Mouse (Mus musculus): Measurements from ENCODE around the gene Snap47. TPM values are rescaled to one million over a fixed set of nuclear protein-coding genes. Genes with fewer than 3 reads are reported as not detected.
"Not testable (repeated sequence)": the region's sequence is repeated elsewhere in the genome, so short reads cannot be mapped to it uniquely, and the experiment has no call there.

The Snap47 gene
- polyA plus RNA-seq, 1 experiment: 17.1 TPM

DNA sequence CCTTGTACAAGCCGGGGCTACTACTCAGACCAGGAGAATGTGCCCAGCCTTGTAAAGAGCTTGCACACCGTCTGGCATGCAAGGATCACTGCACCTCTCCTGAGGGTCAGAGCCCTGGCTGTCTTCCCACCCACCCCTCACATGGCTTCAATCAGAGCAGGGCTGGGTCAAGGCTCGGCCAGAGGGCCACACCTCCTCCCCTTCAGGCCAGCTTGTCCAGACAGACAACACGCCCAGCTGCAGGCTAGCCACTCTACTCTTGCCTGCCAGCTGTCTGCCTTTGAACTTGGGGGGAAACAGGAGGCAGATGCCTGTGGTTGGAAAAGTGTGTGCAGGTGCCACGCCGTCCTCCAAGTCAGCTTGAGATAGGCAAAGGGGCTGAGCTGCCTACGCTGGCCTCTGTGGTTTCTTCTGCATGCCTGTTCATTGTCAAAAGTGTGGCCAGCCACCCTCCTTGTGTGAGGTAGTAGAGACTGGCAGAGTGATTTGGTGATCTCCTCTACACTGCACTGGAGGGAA, 66.5 kb downstream of the Snap47 start:
- TF ChIP-seq POLR2A (IDR thresholded peaks at IDR 0.05; ENCODE audit: borderline replicate concordance, low read depth, low read length): no peak
- no peak for TF ChIP-seq CTCF (IDR thresholded peaks at IDR 0.05; ENCODE audit: low read depth, low read length)
- Histone ChIP-seq H3K4me1 (ENCODE audit: control insufficient read depth, insufficient read depth, low read length) (peaks cover 5% of the 10 kb centered on the region), H3K4me3 (ENCODE audit: insufficient read depth, low read length) (no peak overlapping the region), H3K27ac (ENCODE audit: insufficient read depth, low read depth, low read length) (no peak overlapping the region)

GRCm38 (mm10) chr11:59379547-59379946, 71.4 kb downstream of the Snap47 start:
- H3K27ac ChIP-seq (ENCODE audit: insufficient read depth, low read depth, low read length): no peak overlapping the region
- H3K4me3 ChIP-seq (ENCODE audit: insufficient read depth, low read length): no peak overlapping the region
- no peaks in the 10 kb centered on the region for H3K4me1 ChIP-seq (ENCODE audit: control insufficient read depth, insufficient read depth, low read length)
- no peak for TF ChIP-seq POLR2A (IDR thresholded peaks at IDR 0.05; ENCODE audit: borderline replicate concordance, low read depth, low read length)

DNA sequence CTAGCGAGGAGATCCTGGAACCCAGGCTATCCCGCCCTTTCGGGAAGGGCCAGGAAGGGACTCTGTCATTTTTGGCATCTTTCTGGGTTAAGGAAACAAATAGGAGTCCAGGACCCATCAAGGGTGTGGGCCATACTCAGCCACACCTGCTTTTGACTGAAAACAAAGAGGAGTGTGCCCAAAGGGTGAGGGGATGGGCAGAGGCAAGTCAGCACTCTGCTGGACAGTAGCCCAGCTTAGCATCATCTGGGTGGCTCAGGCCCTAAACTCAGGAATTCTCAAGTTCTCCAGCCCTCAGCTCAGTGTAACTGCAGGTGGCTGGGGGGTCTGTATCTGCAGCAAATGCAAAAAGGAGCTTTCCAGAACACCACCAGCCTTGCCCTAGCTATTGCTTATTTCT, 73.0 kb downstream of the Snap47 start:
- no peak overlapping the region for H3K27ac ChIP-seq (ENCODE audit: insufficient read depth, low read depth, low read length)
- TF ChIP-seq CTCF (IDR thresholded peaks at IDR 0.05; ENCODE audit: low read depth, low read length) (no peak), POLR2A (IDR thresholded peaks at IDR 0.05; ENCODE audit: borderline replicate concordance, low read depth, low read length) (no peak)
- no peak overlapping the region for H3K4me3 ChIP-seq (ENCODE audit: insufficient read depth, low read length)
- H3K4me1 ChIP-seq (ENCODE audit: control insufficient read depth, insufficient read depth, low read length): no peaks in the 10 kb centered on the region

- no peak within 1 kb of the TSS for H3K4me3 ChIP-seq (ENCODE audit: insufficient read depth, low read length)
- H3K4me1 ChIP-seq (ENCODE audit: control insufficient read depth, insufficient read depth, low read length): no peaks in the 10 kb centered on the region
- TF ChIP-seq CTCF (IDR thresholded peaks at IDR 0.05; ENCODE audit: low read depth, low read length) (no peak), POLR2A (IDR thresholded peaks at IDR 0.05; ENCODE audit: borderline replicate concordance, low read depth, low read length) (no peak)
These were observed 75.5 kb downstream of the Snap47 start, which contains the start of gene Prss38 for GRCm38 (mm10) chr11:59375475-59375874. Prss38 (minus strand) TSS chr11:59375657.

GRCm38 (mm10) chr11:59369848-59370247, 81.1 kb downstream of the Snap47 start:
- no peak overlapping the region for H3K4me3 ChIP-seq (ENCODE audit: insufficient read depth, low read length)
- no peak overlapping the region for H3K27ac ChIP-seq (ENCODE audit: insufficient read depth, low read depth, low read length)
- TF ChIP-seq CTCF (IDR thresholded peaks at IDR 0.05; ENCODE audit: low read depth, low read length) (no peak), POLR2A (IDR thresholded peaks at IDR 0.05; ENCODE audit: borderline replicate concordance, low read depth, low read length) (no peak)
- no peaks in the 10 kb centered on the region for H3K4me1 ChIP-seq (ENCODE audit: control insufficient read depth, insufficient read depth, low read length)

More at GRCm38 (mm10) chr11:59375475-59375874, 75.5 kb downstream of the Snap47 start, which contains the start of gene Prss38:
- H3K27ac ChIP-seq (ENCODE audit: insufficient read depth, low read depth, low read length): no peak within 1 kb of the TSS

DNA sequence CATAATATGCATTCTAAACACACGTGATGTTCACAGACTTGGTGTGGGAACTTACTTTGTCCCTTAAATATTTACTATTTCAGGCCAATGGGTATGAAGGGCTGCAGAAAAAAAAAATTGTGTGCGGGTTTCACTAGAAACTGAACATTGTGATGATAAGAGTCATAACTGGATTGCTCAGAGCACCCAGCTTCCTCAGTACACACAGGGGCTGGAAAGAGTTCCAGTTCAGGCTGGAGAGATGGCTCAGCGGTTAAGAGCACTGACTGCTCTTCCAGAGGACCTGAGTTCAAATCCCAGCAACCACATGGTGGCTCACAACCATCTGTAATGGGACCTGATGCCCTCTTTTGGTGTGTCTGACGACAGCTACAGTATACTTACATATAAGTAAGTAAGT, 83.0 kb downstream of the Snap47 start:
- H3K4me1 ChIP-seq (ENCODE audit: control insufficient read depth, insufficient read depth, low read length); H3K4me3 ChIP-seq (ENCODE audit: insufficient read depth, low read length); H3K27ac ChIP-seq (ENCODE audit: insufficient read depth, low read depth, low read length): not testable (repeated sequence)

DNA sequence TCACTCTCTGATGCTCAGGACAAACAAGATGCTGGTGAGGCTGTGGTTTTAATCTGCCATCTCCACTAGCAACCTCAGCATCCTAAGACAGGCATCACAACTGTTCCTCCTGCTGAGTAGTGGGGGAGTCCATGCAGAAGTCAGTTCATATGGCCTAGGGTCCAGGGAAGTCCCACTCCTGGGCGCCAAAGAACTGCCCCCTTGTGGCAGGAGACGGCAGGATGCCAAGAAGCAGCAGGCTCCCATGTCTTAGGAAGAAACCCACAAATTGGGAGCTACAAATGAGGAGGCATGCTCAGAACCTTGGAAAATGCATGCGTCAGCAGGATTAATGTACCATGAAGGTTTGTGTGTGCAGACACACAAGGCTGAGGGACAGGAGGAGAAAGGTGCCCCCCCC, 84.4 kb downstream of the Snap47 start:
- no peak overlapping the region for H3K4me3 ChIP-seq (ENCODE audit: insufficient read depth, low read length)
- H3K27ac ChIP-seq (ENCODE audit: insufficient read depth, low read depth, low read length): no peak overlapping the region
- H3K4me1 ChIP-seq (ENCODE audit: control insufficient read depth, insufficient read depth, low read length): no peaks in the 10 kb centered on the region
- TF ChIP-seq CTCF (IDR thresholded peaks at IDR 0.05; ENCODE audit: low read depth, low read length): peak; percentile 29; the same call in 1 of the 2 replicates
- no peak for TF ChIP-seq POLR2A (IDR thresholded peaks at IDR 0.05; ENCODE audit: borderline replicate concordance, low read depth, low read length)

DNA sequence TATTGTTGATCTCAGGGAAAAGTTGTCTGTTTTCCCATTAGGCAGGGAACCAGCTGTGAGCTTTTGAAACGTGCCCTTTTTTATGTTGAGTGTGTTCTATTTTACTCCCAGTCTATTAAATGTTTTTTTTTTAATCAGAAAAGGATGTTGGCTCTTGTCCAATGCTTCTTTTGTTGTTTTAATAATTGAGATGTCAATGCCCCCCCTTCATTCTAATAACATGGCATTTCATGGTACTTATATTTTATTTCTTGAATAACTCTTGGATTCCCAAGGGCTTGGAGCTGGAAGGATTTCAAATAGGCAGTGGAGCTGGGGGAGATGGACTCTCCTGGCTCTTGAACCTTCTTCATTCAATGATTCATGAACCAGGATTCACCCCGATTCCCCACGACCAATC, 85.0 kb downstream of the Snap47 start:
- H3K4me3 ChIP-seq (ENCODE audit: insufficient read depth, low read length): no peak overlapping the region
- no peaks in the 10 kb centered on the region for H3K4me1 ChIP-seq (ENCODE audit: control insufficient read depth, insufficient read depth, low read length)
- TF ChIP-seq CTCF (IDR thresholded peaks at IDR 0.05; ENCODE audit: low read depth, low read length): no peak
- no peak for TF ChIP-seq POLR2A (IDR thresholded peaks at IDR 0.05; ENCODE audit: borderline replicate concordance, low read depth, low read length)

DNA sequence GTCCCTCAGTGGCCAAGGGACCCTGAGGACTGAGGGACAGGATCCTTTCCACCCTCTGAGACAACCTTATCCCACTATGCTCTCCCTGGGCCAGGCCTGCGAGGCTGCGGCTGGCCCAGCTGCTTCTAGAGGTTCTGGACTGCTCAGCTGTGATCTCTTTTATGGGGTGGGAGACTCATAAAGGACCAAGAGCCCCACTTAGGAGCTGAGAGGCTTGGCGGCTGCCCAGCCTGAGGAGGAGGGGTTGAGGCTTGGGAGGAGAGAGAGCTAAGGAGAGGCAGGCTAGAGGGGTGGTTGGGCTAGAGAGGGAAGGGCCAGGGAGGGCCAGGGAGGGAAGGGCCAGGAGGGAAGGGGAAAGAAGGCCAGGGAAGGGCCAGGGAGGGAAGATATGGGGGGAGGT, 86.6 kb downstream of the Snap47 start:
- no peak overlapping the region for H3K27ac ChIP-seq (ENCODE audit: insufficient read depth, low read depth, low read length)
- TF ChIP-seq CTCF (IDR thresholded peaks at IDR 0.05; ENCODE audit: low read depth, low read length) (no peak), POLR2A (IDR thresholded peaks at IDR 0.05; ENCODE audit: borderline replicate concordance, low read depth, low read length) (no peak)
- H3K4me1 ChIP-seq (ENCODE audit: control insufficient read depth, insufficient read depth, low read length): no peaks in the 10 kb centered on the region
- no peak overlapping the region for H3K4me3 ChIP-seq (ENCODE audit: insufficient read depth, low read length)

More for the DNA sequence above, 85.0 kb downstream of the Snap47 start:
- no peak overlapping the region for H3K27ac ChIP-seq (ENCODE audit: insufficient read depth, low read depth, low read length)

DNA sequence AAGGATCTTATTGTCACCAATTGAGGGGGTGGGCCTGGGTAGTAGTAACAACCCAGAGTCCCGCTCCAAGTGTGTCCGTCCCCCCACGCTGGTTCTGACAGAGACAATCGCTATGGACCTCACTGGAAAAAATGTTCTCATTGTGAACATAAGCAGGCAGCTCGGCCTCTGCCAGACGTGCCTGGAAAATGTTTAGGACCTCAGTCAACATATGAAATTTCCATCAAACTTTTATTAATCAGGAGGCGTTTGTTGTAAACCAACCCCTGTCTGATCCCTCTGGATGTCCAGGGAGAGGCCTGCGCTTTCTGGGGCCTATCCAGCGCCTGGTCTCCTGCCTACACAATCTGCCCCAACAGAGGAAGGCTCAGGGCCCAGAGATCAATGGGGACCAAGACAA, 87.0 kb downstream of the Snap47 start:
- TF ChIP-seq CTCF (IDR thresholded peaks at IDR 0.05; ENCODE audit: low read depth, low read length) (no peak), POLR2A (IDR thresholded peaks at IDR 0.05; ENCODE audit: borderline replicate concordance, low read depth, low read length) (no peak)
- H3K4me3 ChIP-seq (ENCODE audit: insufficient read depth, low read length): no peak overlapping the region
- H3K27ac ChIP-seq (ENCODE audit: insufficient read depth, low read depth, low read length): no peak overlapping the region
- no peaks in the 10 kb centered on the region for H3K4me1 ChIP-seq (ENCODE audit: control insufficient read depth, insufficient read depth, low read length)

DNA sequence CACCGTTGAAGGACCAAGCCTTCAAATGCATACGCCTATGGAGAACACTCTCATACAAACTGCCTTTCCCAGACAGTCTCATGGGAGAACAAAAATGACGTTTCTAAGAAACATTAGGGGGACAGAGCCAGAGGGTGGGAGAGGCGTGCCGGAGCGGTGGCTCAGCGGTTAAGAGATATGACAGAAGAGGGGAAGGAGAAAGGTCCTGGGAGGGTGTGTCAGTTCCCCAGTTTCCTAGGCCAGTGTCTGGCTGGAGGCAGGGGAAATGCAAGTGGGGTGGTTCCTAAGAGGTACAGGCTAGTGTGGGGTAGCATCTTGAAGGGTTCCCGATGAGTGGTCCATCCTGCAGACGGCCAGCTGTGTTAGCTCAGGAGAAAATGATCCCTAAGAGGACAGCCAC, 89.7 kb downstream of the Snap47 start:
- TF ChIP-seq CTCF (IDR thresholded peaks at IDR 0.05; ENCODE audit: low read depth, low read length) (no peak), POLR2A (IDR thresholded peaks at IDR 0.05; ENCODE audit: borderline replicate concordance, low read depth, low read length) (no peak)
- Histone ChIP-seq H3K27ac (ENCODE audit: insufficient read depth, low read depth, low read length) (no peak overlapping the region), H3K4me1 (ENCODE audit: control insufficient read depth, insufficient read depth, low read length) (no peaks in the 10 kb centered on the region), H3K4me3 (ENCODE audit: insufficient read depth, low read length) (no peak overlapping the region)

Other genes starting within 250 kb of the Snap47 start
- 20.1 and 24.1 TPM in 2 replicates for gene Mrpl55, start 248.7 kb downstream of the Snap47 start, polyA plus RNA-seq (2012; ENCODE audit: insufficient read depth, insufficient read length, missing spikeins)
- 18.9 and 20.8 TPM in 2 replicates for gene 2310033P09Rik, start 242.9 kb downstream of the Snap47 start, polyA plus RNA-seq (2012; ENCODE audit: insufficient read depth, insufficient read length, missing spikeins)
- 295 and 301 TPM in 2 replicates for gene Arf1, start 222.9 kb downstream of the Snap47 start, polyA plus RNA-seq (2012; ENCODE audit: insufficient read depth, insufficient read length, missing spikeins)
- not detected in 2 replicates for gene Wnt3a, start 160.4 kb downstream of the Snap47 start, polyA plus RNA-seq (2012; ENCODE audit: insufficient read depth, insufficient read length, missing spikeins)
- not detected in 2 replicates for gene Wnt9a, start 144.3 kb downstream of the Snap47 start, polyA plus RNA-seq (2012; ENCODE audit: insufficient read depth, insufficient read length, missing spikeins)
- not detected in 2 replicates for gene Prss38, start 75.5 kb downstream of the Snap47 start, polyA plus RNA-seq (2012; ENCODE audit: insufficient read depth, insufficient read length, missing spikeins)
- gene Jmjd4, start 1.1 kb downstream of the Snap47 start, polyA plus RNA-seq (2012; ENCODE audit: insufficient read depth, insufficient read length, missing spikeins): 3.2 and 3.3 TPM in 2 replicates
- 2.1 and 2.3 TPM in 2 replicates for gene Zfp867, start 21.3 kb upstream of the Snap47 start, polyA plus RNA-seq (2012; ENCODE audit: insufficient read depth, insufficient read length, missing spikeins)
- 20.2 and 24.1 TPM in 2 replicates for gene Zkscan17, start 75.6 kb upstream of the Snap47 start, polyA plus RNA-seq (2012; ENCODE audit: insufficient read depth, insufficient read length, missing spikeins)
- 50.6 and 52.3 TPM in 2 replicates for gene Nlrp3, start 90.4 kb upstream of the Snap47 start, polyA plus RNA-seq (2012; ENCODE audit: insufficient read depth, insufficient read length, missing spikeins)
- gene Olfr222, start 125.0 kb upstream of the Snap47 start, polyA plus RNA-seq (2012; ENCODE audit: insufficient read depth, insufficient read length, missing spikeins): not detected in 2 replicates
- gene Olfr223, start 142.1 kb upstream of the Snap47 start, polyA plus RNA-seq (2012; ENCODE audit: insufficient read depth, insufficient read length, missing spikeins): not detected in 2 replicates
- 52.4 and 55.9 TPM in 2 replicates for gene Mprip, start 210.1 kb upstream of the Snap47 start, polyA plus RNA-seq (2012; ENCODE audit: insufficient read depth, insufficient read length, missing spikeins)

Data from bone marrow macrophage, adult 2 months (primary cell).